Mouse (Mus musculus): ENCODE results near the gene Pip4k2a. TPM values are rescaled to one million over a fixed set of nuclear protein-coding genes. Genes with fewer than 3 reads are reported as not detected.

Gene Pip4k2a
- polyA plus RNA-seq, 1 experiment from 2014 or later = 6.7 TPM

GRCm38 (mm10) chr2:18891991-18892537, 105.9 kb downstream of the Pip4k2a start:
- H3K27ac ChIP-seq = no peak overlapping the region
- no peak overlapping the region for H3K4me3 ChIP-seq
- H3K36me3 ChIP-seq = no peaks in the 10 kb centered on the region
- 81% methylated on average over 10 of the region's 10 CpGs for WGBS
- no peak for DNase-seq (ENCODE audit: low spot score)
- peaks cover 19% of the 10 kb centered on the region for H3K4me1 ChIP-seq
- H3K9me3 ChIP-seq (replicated peaks) = no peaks in the 10 kb centered on the region
- H3K27me3 ChIP-seq (ENCODE audit: low read depth, poor library complexity, severe bottlenecking) = no peaks in the 10 kb centered on the region

- Histone ChIP-seq H3K27ac (no peak overlapping the region), H3K4me3 (no peak overlapping the region), H3K4me1 (peaks cover 10% of the 10 kb centered on the region), H3K27me3 (ENCODE audit: low read depth, poor library complexity, severe bottlenecking) (no peaks in the 10 kb centered on the region), H3K36me3 (no peaks in the 10 kb centered on the region), H3K9me3 (replicated peaks) (no peaks in the 10 kb centered on the region)
- WGBS = 63% methylated on average over 11 of the region's 11 CpGs
- DNase-seq (ENCODE audit: low spot score) = no peak
Observed at GRCm38 (mm10) chr2:18890227-18891001, 107.5 kb downstream of the Pip4k2a start.

- no peak for DNase-seq (ENCODE audit: low spot score)
- Histone ChIP-seq H3K27ac (no peak overlapping the region), H3K36me3 (no peaks in the 10 kb centered on the region), H3K27me3 (ENCODE audit: low read depth, poor library complexity, severe bottlenecking) (no peaks in the 10 kb centered on the region), H3K4me1 (no peaks in the 10 kb centered on the region), H3K9me3 (replicated peaks) (no peaks in the 10 kb centered on the region), H3K4me3 (no peak overlapping the region)
- 89% methylated on average over 3 of the region's 3 CpGs for WGBS
Observed at GRCm38 (mm10) chr2:18884277-18884676, 113.6 kb downstream of the Pip4k2a start.

GRCm38 (mm10) chr2:18874626-18875025, 123.3 kb downstream of the Pip4k2a start:
- WGBS = 98% methylated on average over 7 of the region's 7 CpGs
- DNase-seq (ENCODE audit: low spot score) = no peak
- Histone ChIP-seq H3K27me3 (ENCODE audit: low read depth, poor library complexity, severe bottlenecking) (no peaks in the 10 kb centered on the region), H3K36me3 (no peaks in the 10 kb centered on the region), H3K4me3 (no peak overlapping the region), H3K9me3 (replicated peaks) (no peaks in the 10 kb centered on the region), H3K4me1 (no peaks in the 10 kb centered on the region; the same call in 1 of the 2 replicates), H3K27ac (no peak overlapping the region)

- H3K36me3 ChIP-seq = no peaks in the 10 kb centered on the region
- no peak for DNase-seq (ENCODE audit: low spot score)
- H3K9me3 ChIP-seq (replicated peaks) = no peaks in the 10 kb centered on the region
- peaks cover 2% of the 10 kb centered on the region; the same call in 1 of the 2 replicates for H3K4me1 ChIP-seq
- WGBS = 94% methylated on average over 8 of the region's 8 CpGs
- no peak overlapping the region for H3K27ac ChIP-seq
- 0 out of 2 replicates have a peak, but pooled peaks cover 1% of the 10 kb centered on the region for H3K27me3 ChIP-seq (ENCODE audit: low read depth, poor library complexity, severe bottlenecking)
- H3K4me3 ChIP-seq = no peak overlapping the region
Observed at GRCm38 (mm10) chr2:18874063-18874462, 123.9 kb downstream of the Pip4k2a start.

- no peak overlapping the region for H3K27ac ChIP-seq
- H3K9me3 ChIP-seq (replicated peaks) = no peaks in the 10 kb centered on the region
- no peak for DNase-seq (ENCODE audit: low spot score)
- no peak overlapping the region for H3K4me3 ChIP-seq
- no peaks in the 10 kb centered on the region for H3K36me3 ChIP-seq
- 0 out of 2 replicates have a peak, but pooled peaks cover 4% of the 10 kb centered on the region for H3K27me3 ChIP-seq (ENCODE audit: low read depth, poor library complexity, severe bottlenecking)
- WGBS = 60% methylated on average over 3 of the region's 3 CpGs
- peaks cover 4% of the 10 kb centered on the region; the same call in 1 of the 2 replicates for H3K4me1 ChIP-seq
Observed at GRCm38 (mm10) chr2:18873440-18873839, 124.5 kb downstream of the Pip4k2a start.

GRCm38 (mm10) chr2:18872797-18873196, 125.1 kb downstream of the Pip4k2a start:
- Histone ChIP-seq H3K27me3 (ENCODE audit: low read depth, poor library complexity, severe bottlenecking) (0 out of 2 replicates have a peak, but pooled peaks cover 4% of the 10 kb centered on the region), H3K4me1 (peaks cover 8% of the 10 kb centered on the region), H3K4me3 (no peak overlapping the region), H3K9me3 (replicated peaks) (no peaks in the 10 kb centered on the region), H3K27ac (no peak overlapping the region), H3K36me3 (no peaks in the 10 kb centered on the region)
- WGBS = 2% methylated on average over 2 of the region's 2 CpGs
- DNase-seq (ENCODE audit: low spot score) = peak; percentile 76

GRCm38 (mm10) chr2:18871087-18871486, 126.8 kb downstream of the Pip4k2a start:
- Histone ChIP-seq H3K27ac (no peak overlapping the region), H3K4me1 (peaks cover 9% of the 10 kb centered on the region), H3K9me3 (replicated peaks) (no peaks in the 10 kb centered on the region), H3K4me3 (no peak overlapping the region), H3K36me3 (no peaks in the 10 kb centered on the region), H3K27me3 (ENCODE audit: low read depth, poor library complexity, severe bottlenecking) (0 out of 2 replicates have a peak, but pooled peaks cover 4% of the 10 kb centered on the region)
- DNase-seq (ENCODE audit: low spot score) = no peak
- WGBS = 95% methylated on average over 3 of the region's 3 CpGs

GRCm38 (mm10) chr2:18867069-18867468, 130.9 kb downstream of the Pip4k2a start:
- Histone ChIP-seq H3K27me3 (ENCODE audit: low read depth, poor library complexity, severe bottlenecking) (peaks cover 24% of the 10 kb centered on the region), H3K4me3 (no peak overlapping the region), H3K36me3 (no peaks in the 10 kb centered on the region), H3K4me1 (peaks cover 9% of the 10 kb centered on the region), H3K9me3 (replicated peaks) (no peaks in the 10 kb centered on the region), H3K27ac (no peak overlapping the region)
- WGBS = 93% methylated on average over 2 of the region's 2 CpGs
- no peak for DNase-seq (ENCODE audit: low spot score)

GRCm38 (mm10) chr2:18864719-18865118, 133.2 kb downstream of the Pip4k2a start:
- H3K4me3 ChIP-seq = no peak overlapping the region
- no peaks in the 10 kb centered on the region for H3K9me3 ChIP-seq (replicated peaks)
- H3K27ac ChIP-seq = no peak overlapping the region
- 82% methylated on average over 5 of the region's 5 CpGs for WGBS
- no peaks in the 10 kb centered on the region for H3K36me3 ChIP-seq
- H3K27me3 ChIP-seq (ENCODE audit: low read depth, poor library complexity, severe bottlenecking) = peaks cover 29% of the 10 kb centered on the region
- no peak for DNase-seq (ENCODE audit: low spot score)
- peaks cover 20% of the 10 kb centered on the region for H3K4me1 ChIP-seq

- no peak for DNase-seq (ENCODE audit: low spot score)
- no peak overlapping the region for H3K4me3 ChIP-seq
- no peaks in the 10 kb centered on the region for H3K9me3 ChIP-seq (replicated peaks)
- peaks cover 32% of the 10 kb centered on the region for H3K27me3 ChIP-seq (ENCODE audit: low read depth, poor library complexity, severe bottlenecking)
- no peaks in the 10 kb centered on the region for H3K36me3 ChIP-seq
- H3K4me1 ChIP-seq = peaks cover 11% of the 10 kb centered on the region
- 84% methylated on average over 5 of the region's 5 CpGs for WGBS
- H3K27ac ChIP-seq = no peak overlapping the region
Observed at GRCm38 (mm10) chr2:18861607-18862158, 136.2 kb downstream of the Pip4k2a start.

GRCm38 (mm10) chr2:18860686-18861085, 137.2 kb downstream of the Pip4k2a start:
- Histone ChIP-seq H3K9me3 (replicated peaks) (no peaks in the 10 kb centered on the region), H3K4me3 (no peak overlapping the region), H3K27ac (no peak overlapping the region), H3K4me1 (peaks cover 17% of the 10 kb centered on the region), H3K36me3 (no peaks in the 10 kb centered on the region), H3K27me3 (ENCODE audit: low read depth, poor library complexity, severe bottlenecking) (peaks cover 36% of the 10 kb centered on the region)
- WGBS = 42% methylated on average over 9 of the region's 9 CpGs
- DNase-seq (ENCODE audit: low spot score) = no peak

GRCm38 (mm10) chr2:18857952-18858351, 140.0 kb downstream of the Pip4k2a start:
- no peak for DNase-seq (ENCODE audit: low spot score)
- no peak overlapping the region for H3K4me3 ChIP-seq
- 89% methylated on average over 3 of the region's 3 CpGs for WGBS
- peaks cover 16% of the 10 kb centered on the region for H3K27me3 ChIP-seq (ENCODE audit: low read depth, poor library complexity, severe bottlenecking)
- no peaks in the 10 kb centered on the region for H3K36me3 ChIP-seq
- H3K27ac ChIP-seq = no peak overlapping the region
- H3K9me3 ChIP-seq (replicated peaks) = no peaks in the 10 kb centered on the region
- peaks cover 23% of the 10 kb centered on the region for H3K4me1 ChIP-seq

Measured in limb, embryonic 10.5 days (tissue).